Comparison of ENCODE assay signal across 20 mouse cellular contexts in genomic region chr5:53315829-53316228, GRCm38 (mm10). TPM values are rescaled to one million over a fixed set of nuclear protein-coding genes. Genes with fewer than 3 reads are reported as not detected.
DNase-seq lines count a peak whose midpoint lies in the region; ATAC-seq and TF ChIP-seq lines count a peak whose summit lies in the region.
"Had no signal": no experiment of that assay in that cellular context is flagged by ENCODE, and none has a peak within 500 bp of the region (broad histone marks: within the 10 kb centered on the region; RNA-seq: fewer than 3 reads in every experiment).

No protein-coding gene starts in this region.

- TF ChIP-seq RAD21 in MEL (IDR thresholded peaks at IDR 0.05; ENCODE audit: low read depth, low read length): no peak

- no peaks in the 10 kb centered on the region for H3K9me3 ChIP-seq in hindbrain, postnatal 0 days (ENCODE audit: low read length)
- H3K9me3 ChIP-seq in hindbrain, embryonic 12.5 days (replicated peaks): no peaks in the 10 kb centered on the region
- no peaks in the 10 kb centered on the region for H3K9me3 ChIP-seq in midbrain, postnatal 0 days (ENCODE audit: low read length)
- no peaks in the 10 kb centered on the region for H3K9me3 ChIP-seq in midbrain, embryonic 10.5 days (replicated peaks)
- H3K9me3 ChIP-seq in MEL (replicated peaks; ENCODE audit: insufficient read depth, low read length): no peaks in the 10 kb centered on the region
- H3K9me3 ChIP-seq: embryonic facial prominence, embryonic 10.5 days; G1E; heart, embryonic 13.5 days; limb, embryonic 10.5 days; liver, embryonic 15.5 days had no signal

- H3K27ac ChIP-seq in hindbrain, postnatal 0 days: no peak overlapping the region
- no peak overlapping the region for H3K27ac ChIP-seq in hindbrain, embryonic 12.5 days
- H3K27ac ChIP-seq in midbrain, postnatal 0 days (ENCODE audit: low read depth, low read length): no peak overlapping the region
- H3K27ac ChIP-seq in midbrain, embryonic 10.5 days (replicated peaks): no peak overlapping the region
- no peak overlapping the region for H3K27ac ChIP-seq in MEL (ENCODE audit: control insufficient read depth, low read depth, low read length)
- H3K27ac ChIP-seq: embryonic facial prominence, embryonic 10.5 days; heart, embryonic 13.5 days; limb, embryonic 10.5 days; liver, embryonic 15.5 days; macrophage had no signal

- no peaks in the 10 kb centered on the region for H3K36me3 ChIP-seq in hindbrain, postnatal 0 days (ENCODE audit: insufficient read depth, low read length)
- H3K36me3 ChIP-seq in hindbrain, embryonic 12.5 days: no peaks in the 10 kb centered on the region
- H3K36me3 ChIP-seq in midbrain, postnatal 0 days (ENCODE audit: insufficient read depth, low read length): no peaks in the 10 kb centered on the region
- no peaks in the 10 kb centered on the region for H3K36me3 ChIP-seq in midbrain, embryonic 10.5 days
- H3K36me3 ChIP-seq in MEL (ENCODE audit: control insufficient read depth in 1 of 2, insufficient read depth in 2 of 2, low read length in 2 of 2): no peaks in the 10 kb centered on the region
- H3K36me3 ChIP-seq: embryonic facial prominence, embryonic 10.5 days; G1E; heart, embryonic 13.5 days; limb, embryonic 10.5 days; liver, embryonic 15.5 days had no signal

- TF ChIP-seq CTCF in hindbrain, postnatal 0 days (IDR thresholded peaks at IDR 0.05; ENCODE audit: low read depth): peak; percentile 32; the same call in 1 of the 2 replicates
- peak; percentile 26 for TF ChIP-seq CTCF in midbrain, postnatal 0 days (IDR thresholded peaks at IDR 0.05)
- TF ChIP-seq CTCF in MEL (IDR thresholded peaks at IDR 0.05 in 2 of 3, conservative IDR thresholded peaks at IDR 0.05 in 1 of 3; ENCODE audit: control insufficient read depth in 1 of 3, insufficient read depth in 1 of 3, low read depth in 2 of 3, low read length in 3 of 3, poor library complexity in 1 of 3, severe bottlenecking in 1 of 3): peak in 1 of 3 experiments; percentile 8; a peak in 2 of 6 replicates

- DNase-seq in hindbrain, postnatal 0 days (ENCODE audit: low spot score): no peak
- DNase-seq in midbrain, postnatal 0 days (ENCODE audit: low spot score): no peak
- no peak for DNase-seq in midbrain, embryonic 10.5 days (ENCODE audit: low spot score)
- DNase-seq in MEL (ENCODE audit: low read depth, low spot score): peak; percentile 5
- no peak for DNase-seq in testis, postnatal 14 days (ENCODE audit: low spot score)
- DNase-seq in adipocyte (ENCODE audit: low spot score): no peak
- DNase-seq: cerebellum, postnatal 14 days; gastrocnemius, postnatal 36 days; kidney, adult 18-20 months; kidney, postnatal 36 days; midbrain, embryonic 14.5 days had no signal

- TF ChIP-seq POLR2A in MEL (IDR thresholded peaks at IDR 0.05; ENCODE audit: control insufficient read depth in 1 of 2, insufficient read depth in 1 of 2, low read depth in 1 of 2, low read length in 2 of 2, poor library complexity in 1 of 2): no peak

- no peak for ATAC-seq in hindbrain, postnatal 0 days
- no peak for ATAC-seq in hindbrain, embryonic 12.5 days (ENCODE audit: low FRiP score)
- ATAC-seq in midbrain, postnatal 0 days (ENCODE audit: low FRiP score): no peak
- ATAC-seq: activated CD4-positive, CD25-positive, alpha-beta regulatory T cell, adult 4 months had no signal

- H3K9ac ChIP-seq in hindbrain, postnatal 0 days (replicated peaks; ENCODE audit: low read length): no peak overlapping the region
- no peak overlapping the region for H3K9ac ChIP-seq in hindbrain, embryonic 12.5 days
- no peak overlapping the region for H3K9ac ChIP-seq in midbrain, postnatal 0 days (replicated peaks; ENCODE audit: low read length, poor library complexity, severe bottlenecking)
- no peak overlapping the region for H3K9ac ChIP-seq in MEL (ENCODE audit: control insufficient read depth, low read depth, low read length, poor library complexity, severe bottlenecking)
- H3K9ac ChIP-seq: heart, embryonic 13.5 days; liver, embryonic 15.5 days had no signal

- H3K4me2 ChIP-seq in hindbrain, postnatal 0 days (ENCODE audit: low read depth, low read length): no peak overlapping the region
- no peak overlapping the region for H3K4me2 ChIP-seq in hindbrain, embryonic 12.5 days (replicated peaks)
- no peak overlapping the region for H3K4me2 ChIP-seq in midbrain, postnatal 0 days (ENCODE audit: low read depth, low read length, poor library complexity, severe bottlenecking)
- H3K4me2 ChIP-seq: heart, embryonic 13.5 days; liver, embryonic 15.5 days had no signal

- H3K4me1 ChIP-seq in hindbrain, postnatal 0 days (ENCODE audit: insufficient read depth, low read length): no peaks in the 10 kb centered on the region
- 0 out of 2 replicates have a peak, but pooled peaks cover 2% of the 10 kb centered on the region for H3K4me1 ChIP-seq in hindbrain, embryonic 12.5 days
- no peaks in the 10 kb centered on the region for H3K4me1 ChIP-seq in midbrain, postnatal 0 days (ENCODE audit: insufficient read depth, low read length)
- peaks cover 13% of the 10 kb centered on the region for H3K4me1 ChIP-seq in midbrain, embryonic 10.5 days
- H3K4me1 ChIP-seq in MEL (ENCODE audit: control insufficient read depth in 1 of 2, insufficient read depth in 2 of 2, low read length in 2 of 2): no peaks in the 10 kb centered on the region
- H3K4me1 ChIP-seq: heart, embryonic 13.5 days; liver, embryonic 15.5 days had no signal

- no peaks in the 10 kb centered on the region for H3K27me3 ChIP-seq in hindbrain, postnatal 0 days (ENCODE audit: insufficient read depth, low read length)
- H3K27me3 ChIP-seq in hindbrain, embryonic 12.5 days: no peaks in the 10 kb centered on the region
- no peaks in the 10 kb centered on the region for H3K27me3 ChIP-seq in midbrain, postnatal 0 days (ENCODE audit: insufficient read depth, low read length)
- H3K27me3 ChIP-seq in midbrain, embryonic 10.5 days (ENCODE audit: low read depth, poor library complexity, severe bottlenecking): no peaks in the 10 kb centered on the region
- H3K27me3 ChIP-seq in MEL (ENCODE audit: control insufficient read depth in 1 of 2, insufficient read depth in 2 of 2, low read length in 2 of 2): no peaks in the 10 kb centered on the region; a peak in 1 of 4 replicates
- H3K27me3 ChIP-seq: liver, embryonic 15.5 days had no signal

- WGBS in hindbrain, postnatal 0 days: 68% methylated on average over 2 of the region's 2 CpGs
- WGBS in hindbrain, embryonic 12.5 days: 51% methylated on average over 2 of the region's 2 CpGs
- WGBS in midbrain, postnatal 0 days: 64% methylated on average over 2 of the region's 2 CpGs
- 60% methylated on average over 2 of the region's 2 CpGs for WGBS in midbrain, embryonic 10.5 days

- H3K79me2 ChIP-seq in MEL (ENCODE audit: control insufficient read depth, insufficient read depth, low read length, poor library complexity): no peaks in the 10 kb centered on the region

- no peak for TF ChIP-seq EP300 in MEL (IDR thresholded peaks at IDR 0.05; ENCODE audit: low read depth in 1 of 2, low read length in 2 of 2)

- no peak overlapping the region for H3K4me3 ChIP-seq in hindbrain, postnatal 0 days (ENCODE audit: low read length)
- no peak overlapping the region for H3K4me3 ChIP-seq in hindbrain, embryonic 12.5 days
- H3K4me3 ChIP-seq in midbrain, postnatal 0 days (ENCODE audit: low read depth, low read length): no peak overlapping the region
- no peak overlapping the region for H3K4me3 ChIP-seq in midbrain, embryonic 10.5 days
- H3K4me3 ChIP-seq in MEL (ENCODE audit: control insufficient read depth in 1 of 2, insufficient read depth in 1 of 2, low read depth in 2 of 2, low read length in 2 of 2): no peak overlapping the region
- H3K4me3 ChIP-seq: embryonic facial prominence, embryonic 10.5 days; erythroblast, embryonic 14.5 days; heart, embryonic 13.5 days; limb, embryonic 10.5 days; liver, embryonic 15.5 days had no signal

TF ChIP-seq in MEL, 35 proteins besides CTCF, POLR2A, EP300 and RAD21:
- TF ChIP-seq ETS1 (IDR thresholded peaks at IDR 0.05; ENCODE audit: low read depth, low read length) (no peak), E2F4 (IDR thresholded peaks at IDR 0.05; ENCODE audit: borderline replicate concordance, low read depth, low read length) (no peak)

RNA-seq across cellular contexts. Expression of gene Smim20, which starts 48.9 kb away (rescaled TPM):
- 42.8 and 57.1 TPM in 2 replicates for total RNA-seq in hindbrain, postnatal 0 days (2014; rRNA removed)
- 88.3 and 94.8 TPM in 2 replicates for polyA plus RNA-seq in hindbrain, postnatal 0 days (2015; fragmentation: Nextera tagmentation; extraction: Ambion mirVana)
- 62.9 and 63.0 TPM in 2 replicates for polyA plus RNA-seq in hindbrain, embryonic 12.5 days (2016; fragmentation: Nextera tagmentation; extraction: Ambion mirVana)
- 35.7 and 40.2 TPM in 2 replicates for total RNA-seq in midbrain, postnatal 0 days (2014; rRNA removed)
- polyA plus RNA-seq in midbrain, postnatal 0 days (2015; fragmentation: Nextera tagmentation; extraction: Ambion mirVana): 76.0 and 83.3 TPM in 2 replicates
- 70.9 and 74.1 TPM in 2 replicates for polyA plus RNA-seq in midbrain, embryonic 10.5 days (2016; fragmentation: Nextera tagmentation; extraction: Ambion mirVana)
- 54.5 and 56.6 TPM in 2 replicates for total RNA-seq in MEL (2012; rRNA removed)
- 10 to 100 TPM in 1 of 2 experiments, not detected in 1; 57.7 TPM for polyA plus RNA-seq in MEL (2012; ENCODE audit: insufficient read depth in 1 of 2, insufficient read length in 2 of 2, low read depth in 1 of 2, low replicate concordance in 2 of 2, missing spikeins in 1 of 2)
